Mouse (Mus musculus): ENCODE data around the gene Hnf4a. TPM values are rescaled to one million over a fixed set of nuclear protein-coding genes. Genes with fewer than 3 reads are reported as not detected.

The Hnf4a gene
- total RNA-seq, 2 experiments from 2014 or later = not detected

GRCm38 (mm10) chr2:163493031-163493430, 13.6 kb upstream of the Hnf4a start:
- intact Hi-C loops (cut with DNase I) = no loop called here
- H3K27ac ChIP-seq = no peak overlapping the region
- TF ChIP-seq CTCF (IDR thresholded peaks at IDR 0.05) = no peak
- no peak overlapping the region for H3K4me3 ChIP-seq
- DNase-seq (ENCODE audit: extremely low spot score in 1 of 2, low spot score in 2 of 2) = no peak

- intact Hi-C loops (cut with DNase I) = no loop called here
- no peak overlapping the region for H3K4me3 ChIP-seq
- no peak for DNase-seq (ENCODE audit: extremely low spot score in 1 of 2, low spot score in 2 of 2)
- TF ChIP-seq CTCF (IDR thresholded peaks at IDR 0.05) = no peak
- no peak overlapping the region for H3K27ac ChIP-seq
Observed at GRCm38 (mm10) chr2:163493976-163494375, 12.6 kb upstream of the Hnf4a start.

- no peak for DNase-seq (ENCODE audit: extremely low spot score in 1 of 2, low spot score in 2 of 2)
- H3K4me3 ChIP-seq = no peak overlapping the region
- no peak overlapping the region for H3K27ac ChIP-seq
- intact Hi-C loops (cut with DNase I) = no loop called here
- no peak for TF ChIP-seq CTCF (IDR thresholded peaks at IDR 0.05)
Observed at GRCm38 (mm10) chr2:163494456-163494855, 12.2 kb upstream of the Hnf4a start.

- no peak for TF ChIP-seq CTCF (IDR thresholded peaks at IDR 0.05)
- no peak overlapping the region for H3K27ac ChIP-seq
- intact Hi-C loops (cut with DNase I) = no loop called here
- H3K4me3 ChIP-seq = no peak overlapping the region
- DNase-seq (ENCODE audit: extremely low spot score in 1 of 2, low spot score in 2 of 2) = no peak
Observed at GRCm38 (mm10) chr2:163502219-163502618, 4.4 kb upstream of the Hnf4a start.

- TF ChIP-seq CTCF (IDR thresholded peaks at IDR 0.05) = no peak
- Histone ChIP-seq H3K27ac (no peak overlapping the region), H3K4me3 (no peak overlapping the region)
- DNase-seq (ENCODE audit: extremely low spot score in 1 of 2, low spot score in 2 of 2) = no peak
- intact Hi-C loops (cut with DNase I) = no loop called here
Observed at GRCm38 (mm10) chr2:163503191-163503590, 3.4 kb upstream of the Hnf4a start.

- Histone ChIP-seq H3K27ac (no peak overlapping the region), H3K4me3 (no peak overlapping the region)
- no peak for DNase-seq (ENCODE audit: extremely low spot score in 1 of 2, low spot score in 2 of 2)
- intact Hi-C loops (cut with DNase I) = no loop called here
- no peak for TF ChIP-seq CTCF (IDR thresholded peaks at IDR 0.05)
Observed at GRCm38 (mm10) chr2:163525761-163526243, 19.2 kb downstream of the Hnf4a start.

- no peak overlapping the region for H3K27ac ChIP-seq
- H3K4me3 ChIP-seq = no peak overlapping the region
- intact Hi-C loops (cut with DNase I) = no loop called here
- TF ChIP-seq CTCF (IDR thresholded peaks at IDR 0.05) = no peak
- DNase-seq (ENCODE audit: extremely low spot score in 1 of 2, low spot score in 2 of 2) = no peak
Observed at GRCm38 (mm10) chr2:163527497-163527896, 20.9 kb downstream of the Hnf4a start.

GRCm38 (mm10) chr2:163530418-163530817, 23.8 kb downstream of the Hnf4a start:
- intact Hi-C loops (cut with DNase I) = loop anchor here (10.0 kb wide), 2 partner anchors 254 to 294 kb away; partner anchors contain the start of gene Ccn5
- DNase-seq (ENCODE audit: extremely low spot score in 1 of 2, low spot score in 2 of 2) = no peak
- no peak overlapping the region for H3K4me3 ChIP-seq
- H3K27ac ChIP-seq = no peak overlapping the region
- TF ChIP-seq CTCF (IDR thresholded peaks at IDR 0.05) = no peak

GRCm38 (mm10) chr2:163531917-163532316, 25.3 kb downstream of the Hnf4a start:
- TF ChIP-seq CTCF (IDR thresholded peaks at IDR 0.05) = peak; percentile 98
- intact Hi-C loops (cut with DNase I) = loop anchor here (1.0 to 10.0 kb wide), 3 partner anchors 67 to 293 kb away; partner anchors contain the start of gene Ccn5
- DNase-seq (ENCODE audit: extremely low spot score in 1 of 2, low spot score in 2 of 2) = peak; percentile 72 to 83
- no peak overlapping the region for H3K4me3 ChIP-seq
- no peak overlapping the region for H3K27ac ChIP-seq

- TF ChIP-seq CTCF (IDR thresholded peaks at IDR 0.05) = no peak
- no peak overlapping the region for H3K4me3 ChIP-seq
- H3K27ac ChIP-seq = no peak overlapping the region
- intact Hi-C loops (cut with DNase I) = loop anchor here (10.0 kb wide), 2 partner anchors 252 to 292 kb away; partner anchors contain the start of gene Ccn5
- no peak for DNase-seq (ENCODE audit: extremely low spot score in 1 of 2, low spot score in 2 of 2)
Observed at GRCm38 (mm10) chr2:163533226-163533625, 26.6 kb downstream of the Hnf4a start.

GRCm38 (mm10) chr2:163534958-163535524, 28.4 kb downstream of the Hnf4a start:
- intact Hi-C loops (cut with DNase I) = loop anchor here (1.0 to 10.0 kb wide), 3 partner anchors 184 to 290 kb away; partner anchors contain the start of gene Ccn5
- TF ChIP-seq CTCF (IDR thresholded peaks at IDR 0.05) = peak; percentile 97
- Histone ChIP-seq H3K27ac (no peak overlapping the region), H3K4me3 (peak overlapping the region; percentile 39)
- DNase-seq (ENCODE audit: extremely low spot score in 1 of 2, low spot score in 2 of 2) = peak; percentile 86 to 94

GRCm38 (mm10) chr2:163537443-163537842, 30.8 kb downstream of the Hnf4a start:
- H3K27ac ChIP-seq = no peak overlapping the region
- no peak overlapping the region for H3K4me3 ChIP-seq
- intact Hi-C loops (cut with DNase I) = loop anchor here (10.0 kb wide), 2 partner anchors 247 to 287 kb away; partner anchors contain the start of gene Ccn5
- DNase-seq (ENCODE audit: extremely low spot score in 1 of 2, low spot score in 2 of 2) = no peak
- TF ChIP-seq CTCF (IDR thresholded peaks at IDR 0.05) = no peak

GRCm38 (mm10) chr2:163538410-163538809, 31.8 kb downstream of the Hnf4a start:
- Histone ChIP-seq H3K27ac (no peak overlapping the region), H3K4me3 (no peak overlapping the region)
- TF ChIP-seq CTCF (IDR thresholded peaks at IDR 0.05) = no peak
- intact Hi-C loops (cut with DNase I) = loop anchor here (10.0 kb wide), 2 partner anchors 246 to 286 kb away; partner anchors contain the start of gene Ccn5
- peak in 1 of 2 experiments; percentile 15 for DNase-seq (ENCODE audit: extremely low spot score in 1 of 2, low spot score in 2 of 2)
